Mouse (Mus musculus): ENCODE measurements around the gene Dnajc28.

The Dnajc28 gene

GRCm38 (mm10) chr16:91592162-91592561 lies 26.7 kb downstream of the Dnajc28 start:
- DNase-seq (ENCODE audit: low read depth, low spot score), result no peak

GRCm38 (mm10) chr16:91588703-91589102 lies 30.1 kb downstream of the Dnajc28 start:
- DNase-seq (ENCODE audit: low read depth, low spot score), result no peak

GRCm38 (mm10) chr16:91587730-91588453 lies 30.9 kb downstream of the Dnajc28 start:
- no peak for DNase-seq (ENCODE audit: low read depth, low spot score)

DNA sequence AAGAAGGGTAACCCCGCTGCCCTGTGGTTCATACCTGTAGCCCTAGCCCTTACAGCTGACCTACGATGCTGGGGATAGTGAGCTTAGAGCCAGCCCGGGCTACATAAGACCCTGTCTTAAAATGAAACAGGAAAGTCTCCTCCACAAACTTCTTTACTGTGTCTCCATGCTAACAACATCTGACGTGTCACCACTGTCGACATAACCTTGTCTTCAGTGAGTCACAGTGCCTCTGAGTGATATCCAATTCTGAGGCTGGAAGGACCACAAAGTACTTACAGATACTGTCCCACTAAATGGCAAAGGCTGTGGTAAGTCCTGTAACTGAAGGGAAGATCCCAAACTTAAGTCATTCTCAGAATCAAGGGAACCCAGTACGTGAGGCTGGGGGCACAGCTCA lies 32.6 kb downstream of the Dnajc28 start:
- no peak for DNase-seq (ENCODE audit: low read depth, low spot score)

GRCm38 (mm10) chr16:91585617-91586016 lies 33.2 kb downstream of the Dnajc28 start:
- DNase-seq (ENCODE audit: low read depth, low spot score), result no peak

DNA sequence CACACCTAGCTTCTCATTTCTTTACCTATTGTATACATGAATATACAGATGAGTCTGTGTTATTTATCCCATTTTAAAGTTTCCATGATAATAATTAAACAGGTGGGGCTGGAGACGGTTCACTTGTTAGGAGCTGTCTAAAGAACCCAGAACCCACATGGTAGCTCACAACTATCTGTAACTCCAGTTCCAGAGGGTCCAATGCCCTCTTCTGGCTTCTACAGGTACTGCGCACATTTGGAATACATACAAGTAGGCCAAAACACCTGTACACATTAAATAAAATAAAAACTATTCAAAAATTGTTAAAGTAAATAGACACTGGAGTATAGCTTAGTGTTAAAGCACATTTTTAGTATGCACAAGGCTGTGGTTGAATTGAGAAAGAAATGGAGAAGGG lies 36.5 kb downstream of the Dnajc28 start:
- peak; percentile 49 for DNase-seq (ENCODE audit: low read depth, low spot score)

DNA sequence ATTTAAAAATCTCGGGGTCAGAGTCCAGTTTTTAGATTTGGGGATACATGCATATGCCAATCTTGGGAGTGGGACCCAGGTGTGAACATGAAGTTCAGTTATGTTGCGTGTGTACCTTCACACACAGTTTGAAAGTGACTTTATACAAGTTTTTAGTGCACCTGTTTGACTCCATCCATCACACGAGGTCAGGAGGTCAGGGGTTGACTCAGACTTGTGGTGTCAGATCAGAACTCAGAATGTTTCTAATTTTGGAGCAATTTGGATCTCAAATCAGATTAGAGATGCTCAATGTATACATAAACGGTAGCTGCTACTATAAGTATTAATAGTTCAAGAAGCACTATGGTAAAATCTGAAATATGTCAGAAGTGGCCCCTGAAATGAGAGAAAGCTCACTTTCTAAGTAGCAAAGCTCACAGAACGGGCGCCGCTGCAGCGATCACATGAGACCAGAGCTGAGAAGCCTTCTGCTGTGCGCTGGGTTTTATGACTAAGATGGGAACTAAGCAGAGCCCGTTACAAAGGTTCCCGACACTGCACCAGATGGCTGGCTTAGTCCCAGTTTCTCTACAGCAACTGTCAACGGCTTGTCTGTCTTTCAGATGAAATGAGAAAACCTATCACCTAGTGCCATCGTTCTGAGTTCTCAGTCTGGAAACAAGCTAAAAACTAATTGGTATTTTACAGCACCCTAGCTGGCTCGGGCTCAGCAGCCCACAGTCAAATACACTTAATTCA lies 39.7 kb downstream of the Dnajc28 start:
- peak; percentile 83 for DNase-seq (ENCODE audit: low read depth, low spot score)

DNA sequence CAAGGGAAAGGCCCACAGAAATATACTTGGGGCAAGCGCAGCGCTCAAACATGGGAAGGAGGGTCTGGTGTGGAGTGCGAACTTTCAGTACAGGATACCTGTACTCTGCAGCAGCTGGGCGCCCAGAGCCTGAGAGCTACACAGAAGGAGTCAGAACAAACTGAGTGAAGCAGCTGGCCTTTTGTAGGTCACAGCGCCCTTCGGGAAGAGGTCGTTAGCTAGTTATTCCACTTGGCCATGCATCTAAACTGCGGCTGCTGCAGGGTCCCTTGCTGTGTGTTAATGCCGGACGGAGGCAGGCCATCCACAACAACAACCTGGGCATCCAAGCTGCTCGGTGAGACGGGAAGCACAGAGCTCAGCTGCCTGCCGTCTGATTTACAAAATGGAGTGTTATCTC lies 43.7 kb downstream of the Dnajc28 start:
- no peak for DNase-seq (ENCODE audit: low read depth, low spot score)

DNA sequence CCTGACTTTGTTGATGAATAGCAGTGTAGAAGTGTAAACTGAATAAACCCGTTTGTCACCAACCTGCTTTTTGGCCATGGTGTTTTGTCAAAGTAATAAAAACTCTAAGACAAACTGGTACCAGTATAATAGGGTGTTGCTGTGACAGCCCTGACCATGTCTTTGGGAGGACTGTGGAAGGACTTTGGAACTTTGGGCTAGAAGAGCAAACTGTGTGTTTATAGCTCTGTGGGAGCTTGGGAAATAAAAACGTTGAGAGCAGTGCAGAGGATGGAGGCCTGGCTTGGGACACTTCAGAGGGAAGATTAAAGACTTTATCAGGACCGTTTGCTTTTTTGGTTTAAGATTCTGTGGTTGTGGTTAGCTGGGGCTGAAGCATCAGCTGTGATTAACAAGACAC lies 47.7 kb downstream of the Dnajc28 start:
- no peak for DNase-seq (ENCODE audit: low read depth, low spot score)

DNA sequence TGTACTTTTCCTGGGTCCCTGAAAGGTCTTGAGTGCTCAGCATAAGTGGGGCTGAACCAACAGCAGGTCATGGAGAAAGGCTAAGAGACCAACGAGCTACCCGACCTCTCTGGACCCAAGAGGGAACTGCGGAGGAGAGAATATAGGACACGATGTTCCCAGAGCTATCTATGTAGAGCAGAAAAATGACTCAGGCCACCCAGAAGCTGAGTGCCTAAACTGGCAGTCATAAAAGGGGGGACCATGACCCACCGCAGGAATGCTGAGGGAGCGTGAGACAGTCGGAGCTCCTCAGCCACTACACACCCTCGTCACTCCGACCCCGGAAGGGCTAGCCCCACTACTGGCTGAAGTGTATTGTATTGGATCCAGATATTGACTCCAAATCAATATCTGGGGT lies 49.9 kb downstream of the Dnajc28 start:
- no peak for DNase-seq (ENCODE audit: low read depth, low spot score)

DNA sequence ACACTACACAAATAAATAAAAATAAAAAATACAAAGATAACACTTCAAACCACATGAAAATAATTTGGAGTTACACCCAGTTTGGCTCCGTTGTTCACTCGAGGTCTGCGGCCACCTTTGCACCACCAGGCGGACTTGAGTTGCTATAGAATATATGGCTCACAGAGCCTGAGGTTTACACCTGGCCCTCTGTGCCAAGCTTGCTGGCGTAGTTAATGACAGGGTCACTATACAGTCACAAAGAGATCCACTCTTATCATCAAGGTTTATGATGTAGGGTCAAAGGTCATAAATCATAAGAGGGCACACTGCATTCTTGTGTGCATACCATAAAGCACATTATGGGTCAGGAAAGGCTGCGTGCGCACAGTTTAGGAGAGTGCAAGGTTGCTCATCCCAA lies 52.8 kb downstream of the Dnajc28 start:
- no peak for DNase-seq (ENCODE audit: low read depth, low spot score)

DNA sequence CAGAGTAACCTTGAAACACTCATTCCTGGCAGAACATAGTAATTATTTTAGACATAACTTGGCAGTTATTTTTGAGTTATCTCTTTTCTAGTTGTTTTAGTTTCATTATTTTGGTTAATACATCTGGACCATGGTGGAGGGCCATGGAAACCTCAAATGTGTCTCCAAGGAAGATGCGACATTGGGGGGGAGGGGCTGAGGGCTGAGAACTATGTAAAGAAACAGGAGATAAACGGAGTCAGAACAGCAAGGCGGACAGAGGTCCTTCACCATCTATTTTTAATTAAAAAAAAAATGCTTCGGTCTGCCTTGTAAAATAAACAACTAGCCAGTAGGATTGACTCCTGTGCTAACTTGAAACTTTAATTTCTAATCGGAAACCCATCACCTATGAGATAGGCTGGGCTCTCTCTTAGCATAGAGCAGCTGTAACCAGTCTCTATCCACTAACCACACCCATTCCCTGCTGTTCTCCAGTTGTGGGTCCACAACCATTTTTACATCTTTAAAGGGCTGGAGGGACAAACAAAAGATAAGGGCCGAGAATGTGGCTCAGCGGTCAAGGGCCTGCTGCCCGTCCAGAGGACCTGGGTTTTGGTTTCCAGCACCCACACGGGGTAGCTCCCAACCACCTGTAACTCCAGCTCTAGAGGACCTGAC lies 53.4 kb downstream of the Dnajc28 start:
- no peak for DNase-seq (ENCODE audit: low read depth, low spot score)

- no peak for DNase-seq (ENCODE audit: low read depth, low spot score)
Observed at GRCm38 (mm10) chr16:91564580-91565291, 54.1 kb downstream of the Dnajc28 start.
